Mouse (Mus musculus): ENCODE data around the gene Blnk. TPM values are rescaled to one million over a fixed set of nuclear protein-coding genes. Genes with fewer than 3 reads are reported as not detected.

The Blnk gene
- 1 to 10 TPM; 1.2 to 1.8 TPM for total RNA-seq (2021)
- 0.96 and 1.3 TPM in 2 replicates for polyA plus RNA-seq (2012; rRNA removed)
- long read RNA-seq, partial matches to known transcripts: 0 of 2 reads
- long read RNA-seq, other reads (novel, unspliced or antisense): 0 of 2 reads

DNA sequence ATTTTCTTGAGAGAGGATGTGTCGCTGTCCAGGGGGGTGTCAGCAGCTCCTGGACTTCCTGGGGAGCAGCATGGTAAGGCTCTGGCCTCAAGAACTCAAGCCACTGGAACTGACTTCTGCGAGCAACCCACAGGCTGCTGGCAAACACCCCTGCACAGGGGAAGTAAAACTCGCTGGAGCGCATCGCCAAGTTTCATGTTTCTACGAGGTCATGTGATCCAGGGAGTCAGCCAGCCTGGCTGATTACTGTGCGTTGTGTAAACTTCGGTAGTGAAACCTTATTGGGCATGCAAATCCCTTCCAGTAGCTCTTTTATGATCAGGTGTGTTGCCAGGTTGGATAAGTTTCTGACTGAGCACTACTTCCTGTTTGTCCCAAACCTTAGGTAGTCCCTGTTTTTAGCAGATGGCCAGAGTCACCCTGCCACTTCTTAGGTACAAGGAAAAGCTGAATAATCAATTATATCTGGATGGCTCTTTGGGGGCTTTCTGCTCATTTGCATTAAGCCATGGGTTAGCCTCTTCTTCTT is at the start of gene Blnk:
Gene Blnk (minus strand): TSS at position 479 of the 529 bp plus-strand sequence.
- DNase-seq: peak; percentile 64

DNA sequence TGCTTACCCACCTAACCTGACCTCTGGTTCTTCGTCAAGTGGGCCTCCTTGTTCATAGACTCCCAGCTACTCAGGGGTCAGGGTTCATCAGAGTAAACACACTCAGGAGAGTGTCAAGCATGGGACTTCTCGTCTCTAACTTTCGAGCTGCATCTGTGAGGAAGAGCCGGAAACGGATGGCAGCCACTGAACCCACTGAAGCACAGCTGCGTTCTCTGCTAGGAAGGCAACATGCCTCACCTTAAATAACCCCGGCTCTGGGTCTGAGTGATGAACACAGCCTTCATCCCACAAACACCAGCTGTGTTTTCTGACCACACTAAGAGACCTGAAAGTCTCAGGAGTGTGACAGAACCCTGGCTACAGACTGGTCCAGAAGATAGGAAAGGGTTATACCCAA is 44.8 kb upstream of the Blnk start:
- DNase-seq: no peak

DNA sequence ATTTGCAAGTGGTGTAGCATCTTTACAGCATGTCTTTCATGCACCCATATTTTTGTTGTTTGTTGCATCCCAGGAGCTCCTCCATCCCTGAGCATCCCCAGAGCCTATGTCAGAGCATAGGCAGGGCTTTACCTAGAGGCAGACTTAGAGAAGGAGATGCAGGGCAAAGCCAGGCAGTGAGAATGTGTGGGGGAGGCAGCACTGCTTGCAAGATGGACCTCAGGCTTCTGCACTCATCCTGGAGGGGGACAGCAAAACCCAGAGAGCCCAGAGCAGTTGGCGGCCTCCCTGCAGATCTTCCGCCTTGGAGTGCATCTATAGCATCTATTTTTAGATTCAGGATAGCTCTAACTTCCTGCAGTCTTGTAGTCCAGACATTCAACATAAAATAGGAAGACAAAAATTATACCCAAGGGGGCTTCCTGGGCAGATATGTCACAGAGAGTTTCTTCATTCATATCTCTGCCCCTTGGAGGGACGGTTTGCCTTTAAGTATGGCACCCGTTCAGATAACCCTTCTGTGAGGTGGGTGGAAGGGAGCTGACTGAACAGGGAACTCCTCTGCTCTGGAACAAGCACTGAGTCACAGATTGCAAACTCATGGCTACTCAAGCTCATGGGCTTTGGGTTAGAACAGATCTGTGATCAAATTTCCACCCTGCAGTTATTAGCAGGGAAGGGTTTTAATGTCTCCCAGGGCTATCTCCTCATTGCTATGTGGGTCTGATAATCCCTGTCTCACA is 41.6 kb upstream of the Blnk start:
- no peak for DNase-seq

DNA sequence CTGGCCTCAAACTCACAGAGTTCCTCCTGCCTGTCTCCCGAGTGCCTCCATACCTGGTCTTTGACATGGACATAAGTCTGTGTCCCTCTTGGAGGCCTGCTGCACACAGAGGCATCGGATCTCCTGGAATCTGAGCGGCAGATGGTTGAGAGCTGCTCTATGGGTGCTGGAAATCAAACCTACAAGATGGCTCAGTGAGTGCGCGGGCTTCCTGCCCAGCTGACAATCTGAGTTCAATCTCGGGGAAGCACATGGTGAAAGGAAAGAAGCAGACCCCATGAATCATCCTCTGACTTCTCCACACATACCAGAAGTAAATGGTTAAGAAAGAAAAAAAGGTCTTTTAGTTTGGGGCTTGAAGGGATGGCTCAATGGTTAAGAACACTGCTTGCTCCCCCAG is 37.5 kb upstream of the Blnk start:
- DNase-seq: no peak

DNA sequence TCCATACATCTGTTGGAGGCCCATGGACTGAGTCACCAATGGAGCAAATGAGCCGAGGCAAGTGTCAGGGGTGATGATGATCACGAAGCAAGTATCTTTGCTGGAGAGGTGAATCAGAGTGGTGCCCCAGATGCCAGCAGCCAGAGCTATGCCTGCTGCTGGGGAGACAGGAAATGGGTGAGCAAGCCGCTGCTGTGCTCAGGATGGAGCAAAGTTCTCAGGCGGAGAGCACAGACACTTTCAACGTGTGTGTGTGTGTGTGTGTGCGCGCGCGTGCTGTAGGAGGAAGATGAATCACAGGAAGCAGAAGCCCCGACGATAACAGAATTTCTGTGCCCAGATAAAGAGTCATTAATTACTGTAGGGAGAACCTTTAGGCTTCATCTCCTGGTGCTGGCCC is 36.7 kb upstream of the Blnk start:
- no peak for DNase-seq

DNA sequence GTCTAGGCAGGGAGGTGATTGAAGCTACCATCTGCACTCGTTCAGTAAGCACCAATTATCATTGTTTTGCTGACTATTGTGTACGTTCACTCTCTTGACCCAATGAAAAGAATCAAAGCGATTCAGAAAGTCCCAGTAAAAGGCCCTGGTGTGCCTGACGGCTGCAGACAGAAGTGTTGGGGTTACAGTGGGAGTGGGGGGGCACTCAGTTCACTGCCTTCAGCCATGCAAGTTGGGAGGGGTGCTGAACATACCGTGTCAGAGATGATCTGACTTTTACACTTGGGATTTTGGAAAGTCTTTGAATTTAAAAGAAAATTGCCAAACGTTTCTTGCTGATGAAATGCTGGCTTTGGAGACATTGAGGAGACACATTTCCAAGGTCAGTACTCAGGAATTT is 35.8 kb upstream of the Blnk start:
- no peak for DNase-seq

DNA sequence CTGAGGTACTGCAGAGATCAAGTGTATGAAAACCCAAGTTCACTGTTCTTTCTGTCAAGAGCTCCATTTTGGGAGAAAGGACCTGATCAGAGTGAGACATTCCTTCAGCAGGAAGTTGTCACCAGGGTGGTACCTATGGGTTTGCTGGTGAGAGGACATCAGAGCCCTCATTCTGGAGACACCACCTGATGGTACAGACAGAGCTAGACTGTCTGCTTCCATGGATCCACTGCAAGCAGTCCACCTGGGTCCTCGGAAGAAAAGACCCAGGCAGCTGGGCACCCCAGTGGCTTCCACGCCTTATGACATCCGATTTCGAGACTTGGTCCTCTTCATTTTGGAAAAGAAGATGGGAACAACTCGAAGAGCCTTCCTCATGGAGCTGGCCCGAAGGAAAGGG is 34.9 kb upstream of the Blnk start, which contains the start of gene Dntt:
Gene Dntt (plus strand): TSS at position 57 of the 400 bp plus-strand sequence.
- no peak for DNase-seq

DNA sequence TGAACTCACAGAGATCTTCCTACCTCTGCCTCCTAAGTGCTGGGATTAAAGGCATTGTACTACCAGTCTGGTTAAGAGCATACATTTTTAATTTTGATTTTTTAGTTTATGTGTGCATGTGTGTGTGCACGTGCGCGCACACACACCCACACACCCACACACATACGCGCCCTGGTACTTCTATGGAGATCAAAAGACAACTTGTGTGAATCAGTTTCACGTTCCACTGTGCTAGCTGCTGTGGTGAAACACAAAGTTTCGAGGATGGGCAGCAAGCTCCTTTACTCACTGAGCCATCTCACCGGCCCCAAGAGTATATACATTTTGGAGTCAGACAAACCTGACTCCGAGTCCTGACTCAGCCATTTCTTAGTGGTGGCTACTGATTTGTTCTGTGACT is 33.3 kb upstream of the Blnk start:
- DNase-seq: no peak

DNA sequence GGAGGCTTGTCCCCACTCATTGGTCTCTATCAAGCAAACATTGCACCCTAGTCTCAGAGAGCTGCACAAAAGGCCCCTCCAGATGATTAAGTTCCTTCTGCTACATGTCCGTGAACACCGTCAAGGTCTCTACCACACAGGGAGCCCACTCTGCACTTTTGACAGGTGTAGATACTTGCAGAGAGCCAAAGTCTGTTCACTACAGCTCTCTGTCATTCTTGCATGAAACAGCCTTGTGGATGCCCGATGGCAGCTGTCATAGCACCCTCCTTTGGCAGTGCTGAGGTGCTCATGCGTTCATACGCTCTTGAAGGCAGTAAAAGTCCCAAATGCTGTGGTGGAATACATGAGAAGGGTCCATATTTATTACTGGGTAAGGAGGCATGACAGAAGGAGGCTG is 32.7 kb upstream of the Blnk start:
- no peak for DNase-seq

DNA sequence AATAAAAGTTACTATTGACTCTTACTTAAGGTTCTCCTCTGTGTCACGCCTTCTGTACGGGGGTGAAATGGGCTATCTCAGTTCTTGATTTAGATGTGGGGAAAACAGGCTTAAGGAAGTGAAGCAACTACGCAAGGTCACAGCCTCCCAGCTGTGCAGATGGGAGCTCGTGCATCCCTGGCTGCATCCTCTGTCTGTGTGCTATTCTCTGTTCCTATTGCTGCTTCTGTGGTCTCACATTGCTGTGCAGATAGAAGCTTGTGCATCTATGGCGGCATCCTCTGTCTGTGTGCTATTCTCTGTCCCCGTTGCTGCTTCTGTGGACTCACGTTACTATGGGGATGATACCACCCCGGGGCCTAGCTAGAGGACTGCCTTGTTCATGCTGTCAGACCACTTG is 32.2 kb upstream of the Blnk start:
- no peak for DNase-seq

DNA sequence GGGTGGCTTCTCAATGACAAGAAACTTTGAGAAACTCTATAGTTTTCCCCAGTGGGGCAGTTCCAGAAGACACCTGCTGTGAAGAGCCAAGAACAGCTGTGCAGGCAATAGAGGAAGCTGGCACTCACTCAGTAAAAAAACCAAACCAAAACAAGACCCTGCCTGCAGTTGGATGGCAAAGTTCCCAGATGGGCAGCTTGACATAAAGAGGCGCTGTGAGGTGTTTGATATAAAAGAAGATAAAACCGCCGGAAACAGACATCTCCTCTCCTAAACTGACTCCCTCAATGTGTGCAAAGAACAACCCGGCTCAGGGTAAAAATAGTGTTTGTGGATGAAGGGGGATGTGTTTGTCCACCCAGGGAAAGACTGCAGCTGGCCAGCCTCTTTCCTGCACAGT is 27.9 kb upstream of the Blnk start:
- no peak for DNase-seq

DNA sequence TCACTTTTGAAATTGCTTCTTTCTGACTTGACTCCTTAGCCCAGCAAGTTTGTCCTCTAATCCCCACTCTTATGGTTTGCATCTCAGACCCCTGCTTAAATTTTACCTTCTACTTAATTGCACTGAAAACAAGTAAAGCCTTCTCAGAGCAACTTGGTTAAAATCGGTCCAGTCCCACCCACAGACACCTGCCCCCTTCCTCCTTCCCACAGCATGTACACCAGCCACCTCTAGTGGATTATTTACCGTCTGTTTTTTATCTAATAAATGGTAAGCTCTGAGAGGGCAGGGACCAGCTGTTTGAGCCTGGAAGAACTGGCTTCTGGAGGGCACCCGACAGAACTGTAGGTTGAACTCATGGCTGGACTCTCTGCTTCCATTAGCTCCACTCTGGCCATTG is 26.2 kb upstream of the Blnk start:
- DNase-seq: no peak

DNA sequence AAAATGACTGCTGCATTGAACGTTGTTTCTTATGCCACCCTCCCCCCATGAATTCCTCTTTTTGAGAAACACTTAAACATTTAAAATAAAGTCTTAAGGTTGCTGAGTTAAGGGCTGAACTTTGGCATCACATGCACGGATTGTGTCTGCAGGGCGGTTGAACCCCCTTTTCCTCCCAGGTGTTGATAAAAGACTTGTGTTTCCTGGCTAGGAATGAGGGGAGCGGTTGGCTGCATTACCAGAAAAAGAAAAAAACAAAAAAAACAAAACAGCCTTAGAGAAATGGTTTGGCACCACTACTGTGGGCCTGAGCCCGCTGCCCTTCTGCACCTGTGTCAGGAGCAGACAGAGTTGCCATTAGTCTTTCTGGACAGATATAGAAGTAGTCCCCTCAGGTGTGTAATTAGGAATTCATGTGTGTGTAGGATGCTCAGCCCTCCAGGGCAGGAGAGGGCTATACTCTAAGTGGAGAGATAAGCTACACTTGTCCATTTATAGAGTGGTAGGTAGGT is 24.9 kb upstream of the Blnk start:
- no peak for DNase-seq

DNA sequence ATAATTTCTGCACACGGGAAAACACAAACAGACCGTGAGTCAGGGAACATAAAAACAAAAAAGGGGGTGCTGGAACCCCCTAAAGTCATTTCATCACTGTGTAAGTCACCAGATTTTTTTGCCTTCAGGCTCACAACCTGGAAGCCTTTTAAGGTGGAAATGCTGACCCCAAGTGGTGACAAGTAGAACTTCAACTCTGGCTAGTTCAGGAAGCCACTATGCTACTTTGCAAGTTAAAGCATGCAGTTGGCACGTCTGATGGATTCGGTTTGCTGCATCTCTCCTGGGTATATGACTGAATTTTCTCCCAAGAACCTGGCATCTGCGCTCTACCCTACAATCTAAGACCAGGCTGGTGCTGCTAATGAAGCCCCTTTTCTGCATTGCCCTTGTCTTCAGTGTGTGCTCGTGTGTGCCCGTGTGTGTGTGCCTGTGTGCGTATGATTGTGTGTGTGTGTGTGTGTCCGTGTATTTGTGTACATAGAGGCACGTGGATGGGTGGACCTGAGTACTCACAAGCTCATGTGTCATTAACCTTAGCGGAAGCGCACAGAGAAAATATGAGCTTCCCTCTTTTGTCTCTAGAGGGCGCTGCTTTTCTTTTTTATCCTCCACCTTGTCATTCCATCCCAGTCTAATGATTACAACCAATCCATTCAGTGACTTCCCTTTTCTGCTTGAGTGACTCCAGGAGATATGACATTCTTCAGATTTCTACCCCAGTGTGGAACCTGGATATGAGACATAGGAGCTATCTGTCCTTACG is 21.8 kb upstream of the Blnk start:
- DNase-seq: peak; percentile 42

DNA sequence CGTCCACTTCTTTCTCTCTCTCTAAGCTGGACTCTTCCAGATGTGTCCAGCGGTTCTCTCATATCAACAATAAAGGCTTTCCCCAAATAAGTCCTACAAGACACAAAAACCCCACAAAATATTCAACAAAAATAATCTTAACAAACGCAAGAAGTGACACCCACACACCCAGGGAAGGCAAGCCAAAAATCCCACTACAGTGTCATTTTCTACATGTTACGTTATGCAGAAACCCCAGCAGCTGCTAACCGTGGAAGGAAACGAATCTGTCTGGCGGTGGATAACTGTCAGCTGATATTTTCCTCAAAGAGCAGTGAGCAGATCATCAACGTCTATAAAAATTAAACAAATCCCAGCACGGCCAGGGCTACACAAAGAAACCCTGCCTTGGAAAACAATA is 19.7 kb upstream of the Blnk start:
- no peak for DNase-seq

DNA sequence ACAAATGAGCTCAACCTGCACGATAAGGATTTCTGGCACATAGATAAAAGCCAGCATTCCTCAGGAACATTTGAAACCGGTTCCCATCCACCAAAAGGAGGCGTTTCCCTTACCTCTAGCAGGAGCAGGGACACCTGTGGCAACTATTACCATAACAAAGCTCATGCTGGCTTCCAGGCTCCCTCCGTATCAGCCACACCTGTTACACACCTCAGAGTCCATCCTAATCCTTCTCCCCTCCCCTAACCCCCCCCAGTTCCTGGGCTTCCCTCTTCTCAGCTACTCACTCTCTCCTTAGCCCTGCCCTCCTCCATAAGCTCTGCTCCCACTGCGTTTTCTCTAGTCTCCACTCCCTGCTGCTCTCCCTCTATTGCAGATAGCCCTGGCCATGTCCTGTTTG is 19.3 kb upstream of the Blnk start:
- DNase-seq: no peak

DNA sequence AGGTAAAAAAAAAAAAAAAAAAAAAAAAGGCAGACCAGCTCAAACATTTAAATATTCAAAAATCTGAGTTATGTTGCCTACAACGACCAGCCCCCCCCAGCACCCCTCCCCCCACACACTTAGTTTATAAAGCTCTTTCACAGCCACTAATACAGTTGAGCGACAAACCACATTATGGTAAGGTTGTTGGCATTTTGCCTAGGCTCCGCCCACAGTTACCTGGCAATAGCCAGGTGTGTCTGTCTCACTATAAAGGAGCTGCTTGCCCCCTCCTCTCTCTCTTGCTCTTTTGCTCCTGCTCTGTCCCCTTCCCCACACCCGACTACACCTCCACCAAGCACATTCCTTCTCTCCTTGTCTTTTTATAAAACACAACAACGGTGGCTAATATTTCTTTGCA is 17.3 kb upstream of the Blnk start:
- no peak for DNase-seq

DNA sequence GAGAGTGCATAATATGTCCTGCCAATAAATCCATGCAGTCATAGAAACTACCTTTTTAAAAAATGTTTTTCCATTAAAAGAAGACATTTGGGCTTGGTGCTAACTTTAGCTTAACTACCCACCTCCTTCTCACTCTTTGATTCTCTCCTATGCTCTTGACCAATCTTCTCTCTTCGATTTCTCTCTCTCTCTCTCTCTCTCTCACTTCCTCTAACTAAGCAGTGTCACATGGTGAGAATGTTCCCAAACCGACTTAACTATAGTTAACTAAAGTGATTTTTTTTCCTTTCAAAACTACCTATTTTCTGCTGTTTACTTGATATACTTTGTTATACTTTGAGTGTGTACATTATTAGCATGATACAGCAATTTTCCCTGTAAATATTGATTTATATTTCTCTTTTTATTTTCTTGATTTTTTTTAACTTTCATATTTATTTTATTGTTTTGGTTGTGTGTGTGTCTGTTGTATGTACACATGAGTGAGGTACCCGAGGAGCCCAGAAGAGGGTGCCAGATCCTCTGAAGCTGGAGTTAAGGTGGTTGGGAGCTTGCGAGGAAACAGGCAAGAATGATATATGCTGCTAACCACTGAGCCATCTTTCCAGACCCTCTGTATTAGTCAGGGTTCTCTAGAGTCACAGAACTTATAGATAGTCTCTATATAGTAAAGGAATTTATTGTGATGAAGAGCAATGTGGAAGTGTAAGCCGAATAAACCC is 14.5 kb upstream of the Blnk start:
- DNase-seq: no peak

DNA sequence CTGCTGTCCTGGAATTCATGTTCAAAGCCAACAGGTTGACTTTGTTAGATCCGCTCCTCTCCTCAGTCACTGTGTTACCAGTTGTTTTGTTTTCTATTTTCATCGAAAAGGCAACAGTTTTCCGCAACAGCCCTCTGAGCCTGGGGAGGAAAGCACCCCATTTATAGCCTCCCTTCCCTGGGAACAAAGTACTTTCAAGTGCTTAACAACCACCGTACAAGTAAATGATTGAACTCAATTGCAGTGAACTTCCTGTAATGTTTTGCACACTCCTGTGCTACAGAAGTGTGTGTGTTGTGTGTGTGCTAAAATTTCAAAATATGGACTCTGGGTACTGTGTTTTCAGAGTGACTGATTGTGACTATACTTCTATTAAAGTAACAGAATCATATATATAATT is 13.4 kb upstream of the Blnk start:
- DNase-seq: no peak

DNA sequence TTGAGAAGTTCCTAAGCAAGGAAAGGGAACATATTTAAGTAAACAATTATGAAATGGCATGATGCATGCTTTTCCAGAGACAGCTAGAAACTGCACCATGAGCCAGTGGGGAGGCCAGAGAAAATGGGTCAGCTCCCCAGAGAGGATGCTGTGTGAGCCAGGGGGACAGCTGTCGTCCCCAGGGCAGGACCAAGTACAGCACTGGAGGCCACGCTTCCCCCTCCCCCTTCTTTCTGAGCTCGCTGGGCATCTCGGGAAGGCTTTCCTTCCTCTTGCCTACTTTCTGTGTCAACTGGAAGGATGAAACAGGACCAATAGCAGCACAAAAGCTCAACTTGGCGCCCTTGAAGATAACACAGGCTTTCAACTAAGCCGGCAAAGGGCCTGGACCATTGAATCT is 13.0 kb upstream of the Blnk start:
- no peak for DNase-seq

DNA sequence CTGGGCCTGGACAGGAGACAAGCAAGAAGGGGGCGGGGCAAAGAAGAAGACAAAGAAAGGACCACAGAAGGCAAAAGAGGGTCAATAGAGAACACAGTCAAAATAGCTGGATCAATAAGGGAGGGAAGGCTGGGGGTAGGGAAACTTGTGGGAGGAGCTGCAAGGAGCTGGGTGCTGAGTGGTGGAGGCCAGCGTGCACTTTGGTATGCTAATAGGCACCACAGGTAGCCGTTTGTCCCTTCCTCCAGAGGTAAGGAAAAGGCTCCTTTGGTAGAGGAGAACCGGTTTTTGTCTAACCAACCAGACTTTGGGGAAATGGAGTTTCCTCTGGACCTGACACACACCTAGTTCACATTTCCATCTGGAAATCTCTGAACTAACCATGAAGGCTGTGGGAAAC is 12.3 kb upstream of the Blnk start:
- DNase-seq: no peak

DNA sequence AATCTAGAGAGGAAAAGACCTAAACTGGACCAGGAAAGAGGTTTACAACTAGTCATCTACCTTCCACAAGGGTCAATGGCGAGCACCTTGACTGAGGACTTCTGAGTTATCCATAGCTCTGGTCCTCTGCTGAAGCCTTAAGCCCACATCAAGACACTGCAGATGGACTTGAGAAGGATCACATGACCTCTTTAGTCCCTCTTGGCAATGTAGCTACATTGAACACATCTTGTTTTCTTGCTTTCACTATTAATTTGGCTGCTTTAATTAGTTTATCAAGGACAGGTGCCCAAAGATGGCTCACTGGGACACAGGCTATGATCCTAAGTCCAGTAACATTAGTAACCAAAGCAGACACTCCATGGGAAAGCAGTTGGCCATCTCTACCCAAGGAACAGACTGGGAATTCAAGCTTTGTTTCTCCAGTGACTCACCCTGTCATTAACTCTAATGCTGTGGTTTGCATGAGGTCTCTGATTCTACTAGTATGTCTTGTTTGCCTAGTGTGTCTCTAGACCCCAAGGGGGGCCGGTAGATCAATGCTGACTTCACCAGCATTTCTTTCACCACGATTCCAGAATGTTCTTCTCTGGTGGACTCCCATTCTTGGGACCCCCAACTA is 9.5 kb upstream of the Blnk start:
- DNase-seq: no peak

Measured in adrenal gland, adult 2 months (tissue).